Comparison of ENCODE assay signal across 9 mouse cellular contexts in genomic region chr1:83406882-83407549, GRCm38 (mm10). TPM values are rescaled to one million over a fixed set of nuclear protein-coding genes. Genes with fewer than 3 reads are reported as not detected.
DNase-seq lines count a peak whose midpoint lies in the region; ATAC-seq and TF ChIP-seq lines count a peak whose summit lies in the region.
"Had no signal": no experiment of that assay in that cellular context is flagged by ENCODE, and none has a peak within 500 bp of the region (broad histone marks: within the 10 kb centered on the region; RNA-seq: fewer than 3 reads in every experiment).

No protein-coding gene starts in this region.

- WGBS in kidney, embryonic 16.5 days = 18% methylated on average over 8 of the region's 8 CpGs
- 6% methylated on average over 8 of the region's 8 CpGs for whole genome bisulfite sequencing in cerebellum, adult 2 months
- 11% methylated on average over 8 of the region's 8 CpGs for WGBS in hindbrain, embryonic 10.5 days
- WGBS in midbrain, embryonic 16.5 days = 10% methylated on average over 8 of the region's 8 CpGs

- peak; percentile 75 for TF ChIP-seq CTCF in cerebellum, adult 2 months (IDR thresholded peaks at IDR 0.05; ENCODE audit: borderline replicate concordance, insufficient read depth, low read depth, low read length)

- H3K4me2 ChIP-seq in kidney, embryonic 16.5 days (replicated peaks; ENCODE audit: low read depth, low read length) = peak overlapping the region; percentile 77
- H3K4me2 ChIP-seq in midbrain, embryonic 16.5 days (ENCODE audit: low read length) = peak overlapping the region; percentile 94

- TF ChIP-seq POLR2A in cerebellum, adult 2 months (IDR thresholded peaks at IDR 0.05; ENCODE audit: borderline replicate concordance, insufficient read depth, low read length) = peak; percentile 26; the same call in 1 of the 2 replicates

- H3K27me3 ChIP-seq in kidney, embryonic 16.5 days (ENCODE audit: insufficient read depth, low read length) = peaks cover 12% of the 10 kb centered on the region
- H3K27me3 ChIP-seq in cerebellum, adult 2 months (ENCODE audit: control insufficient read depth, insufficient read depth, low read length) = no peaks in the 10 kb centered on the region
- H3K27me3 ChIP-seq in hindbrain, embryonic 10.5 days (ENCODE audit: insufficient read depth, poor library complexity, severe bottlenecking) = peaks cover 23% of the 10 kb centered on the region
- no peaks in the 10 kb centered on the region for H3K27me3 ChIP-seq in midbrain, embryonic 16.5 days (ENCODE audit: control insufficient read depth, insufficient read depth, low read depth, low read length)

- H3K27ac ChIP-seq in kidney, embryonic 16.5 days (ENCODE audit: low read length) = no peak overlapping the region
- peak overlapping the region; percentile 90 for H3K27ac ChIP-seq in cerebellum, adult 2 months (ENCODE audit: insufficient read depth, low read length)
- H3K27ac ChIP-seq in hindbrain, embryonic 10.5 days = no peak overlapping the region
- H3K27ac ChIP-seq in midbrain, embryonic 16.5 days (ENCODE audit: low read length) = no peak overlapping the region
- H3K27ac ChIP-seq: macrophage had no signal

- no peak overlapping the region for H3K4me3 ChIP-seq in kidney, embryonic 16.5 days (ENCODE audit: low read length)
- H3K4me3 ChIP-seq in cerebellum, adult 2 months (replicated peaks; ENCODE audit: insufficient read depth, low read depth, low read length) = peak overlapping the region; percentile 94
- peak overlapping the region; percentile 57 for H3K4me3 ChIP-seq in hindbrain, embryonic 10.5 days
- peak overlapping the region; percentile 54 for H3K4me3 ChIP-seq in midbrain, embryonic 16.5 days (ENCODE audit: low read depth, low read length)

- peaks cover 10% of the 10 kb centered on the region; the same call in 1 of the 2 replicates for H3K4me1 ChIP-seq in kidney, embryonic 16.5 days (ENCODE audit: insufficient read depth, low read length)
- H3K4me1 ChIP-seq in cerebellum, adult 2 months (ENCODE audit: control insufficient read depth, insufficient read depth, low read length) = peaks cover 3% of the 10 kb centered on the region; the same call in 1 of the 2 replicates
- H3K4me1 ChIP-seq in hindbrain, embryonic 10.5 days (replicated peaks) = peaks cover 12% of the 10 kb centered on the region
- no peaks in the 10 kb centered on the region for H3K4me1 ChIP-seq in midbrain, embryonic 16.5 days (ENCODE audit: control insufficient read depth, insufficient read depth, low read length)

- H3K9me3 ChIP-seq in kidney, embryonic 16.5 days (ENCODE audit: low read length) = no peaks in the 10 kb centered on the region
- no peaks in the 10 kb centered on the region for H3K9me3 ChIP-seq in hindbrain, embryonic 10.5 days
- H3K9me3 ChIP-seq in midbrain, embryonic 16.5 days (replicated peaks; ENCODE audit: control insufficient read depth, low read length, poor library complexity, severe bottlenecking) = no peaks in the 10 kb centered on the region

- no peak overlapping the region for H3K9ac ChIP-seq in kidney, embryonic 16.5 days (replicated peaks; ENCODE audit: low read length)
- H3K9ac ChIP-seq in midbrain, embryonic 16.5 days (ENCODE audit: low read depth, low read length) = peak overlapping the region; percentile 76

- no peak for DNase-seq in kidney, postnatal 10 days
- peak; percentile 80 to 83 for DNase-seq in cerebellum, adult 2 months
- no peak for DNase-seq in hindbrain, embryonic 10.5 days (ENCODE audit: low spot score)
- DNase-seq in spleen, postnatal 14 days (ENCODE audit: low spot score in 2 of 2) = no peak
- no peak for DNase-seq in adrenal gland, postnatal 14 days
- DNase-seq in lung, postnatal 4 days = no peak

- peak; percentile 19; the same call in 1 of the 2 replicates for ATAC-seq in kidney, embryonic 16.5 days (ENCODE audit: low FRiP score, low TSS enrichment)
- ATAC-seq in midbrain, embryonic 16.5 days = peak; percentile 57

- H3K36me3 ChIP-seq in kidney, embryonic 16.5 days (ENCODE audit: insufficient read depth, low read length) = no peaks in the 10 kb centered on the region
- H3K36me3 ChIP-seq in hindbrain, embryonic 10.5 days = no peaks in the 10 kb centered on the region
- H3K36me3 ChIP-seq in midbrain, embryonic 16.5 days (ENCODE audit: control insufficient read depth, insufficient read depth, low read length) = no peaks in the 10 kb centered on the region

RNA-seq across cellular contexts. Expression of gene Sphkap, which starts 1.0 kb away (rescaled TPM):
- 0.10 and 0.12 TPM in 2 replicates for polyA plus RNA-seq in kidney, embryonic 16.5 days (2015; fragmentation: Nextera tagmentation; extraction: Ambion mirVana)
- 177 and 217 TPM in 2 replicates for polyA plus RNA-seq in cerebellum, adult 2 months (2012; rRNA removed)
- polyA plus RNA-seq in hindbrain, embryonic 10.5 days (2016; fragmentation: Nextera tagmentation; extraction: Ambion mirVana) = 0.39 and 0.48 TPM in 2 replicates
- polyA plus RNA-seq in midbrain, embryonic 16.5 days (2015; fragmentation: Nextera tagmentation; extraction: Ambion mirVana) = 16.3 and 23.8 TPM in 2 replicates
- 4.5 and 6.5 TPM in 2 replicates for total RNA-seq in adrenal gland, postnatal 14 days (2021)
- polyA plus RNA-seq: macrophage had no signal

Comparison
In these comparisons a context has a peak if more than half of its experiments do, and no peak if none do; other contexts are left out.
1. DNase-seq: peak in cerebellum, adult 2 months (2 of 2); none in kidney, postnatal 10 days (single experiment), hindbrain, embryonic 10.5 days (single experiment), spleen, postnatal 14 days (0 of 2), adrenal gland, postnatal 14 days (single experiment) and lung, postnatal 4 days (0 of 2).
2. RNA of gene Sphkap, which starts 1.0 kb away (polyA plus RNA-seq): 177 to 217 TPM in cerebellum, adult 2 months and 16.3 to 23.8 TPM in midbrain, embryonic 16.5 days; 0.39 to 0.48 TPM in hindbrain, embryonic 10.5 days and 0.10 to 0.12 TPM in kidney, embryonic 16.5 days; every median in the first group is over 10 times any median in the second.